Comparison of ENCODE assay signal across 11 mouse cellular contexts in genomic region chr15:27627794-27628193, GRCm38 (mm10). TPM values are rescaled to one million over a fixed set of nuclear protein-coding genes. Genes with fewer than 3 reads are reported as not detected.
DNase-seq lines count a peak whose midpoint lies in the region; ATAC-seq lines count a peak whose summit lies in the region.
"Had no signal": no experiment of that assay in that cellular context is flagged by ENCODE, and none has a peak within 500 bp of the region (broad histone marks: within the 10 kb centered on the region; RNA-seq: fewer than 3 reads in every experiment).

No protein-coding gene starts in this region.

- ATAC-seq in megakaryocyte progenitor cell, adult 5-6 weeks (replicated peaks; ENCODE audit: poor library complexity), result peak; percentile 15; the same call in 1 of the 2 replicates

- DNase-seq in lung, postnatal 25 days (ENCODE audit: low spot score), result peak; percentile 12
- no peak for DNase-seq in lung, adult 18-20 months
- peak; percentile 82 for DNase-seq in T-cell, adult 2 months (ENCODE audit: low spot score)
- peak; percentile 43 for DNase-seq in thymus, postnatal 4 days
- no peak for DNase-seq in cerebellum, postnatal 14 days
- DNase-seq in urinary bladder, postnatal 10 days (ENCODE audit: low spot score), result no peak
- no peak for DNase-seq in adrenal gland, adult 8-10 months
- DNase-seq: cerebellum, adult 11-12 months; embryo, embryonic 11 days; kidney, adult 8-10 months had no signal

RNA-seq across cellular contexts. Expression of gene Otulin, which starts 2.7 kb away (rescaled TPM):
- 71.6 and 72.0 TPM in 2 replicates for total RNA-seq in megakaryocyte progenitor cell, adult 5-6 weeks (2015)
- 35.4 and 42.0 TPM in 2 replicates for total RNA-seq in megakaryocyte progenitor cell, adult 5-6 weeks (2017)
- 10 to 100 TPM; 37.2 to 42.8 (median 40.0) TPM for total RNA-seq in adrenal gland, adult 8-10 months (2022)

RNA-seq across cellular contexts. Expression of gene Otulinl, which starts 53.6 kb away (rescaled TPM):
- total RNA-seq in megakaryocyte progenitor cell, adult 5-6 weeks (2015), result 69.7 and 87.3 TPM in 2 replicates
- 30.3 and 37.4 TPM in 2 replicates for total RNA-seq in megakaryocyte progenitor cell, adult 5-6 weeks (2017)
- total RNA-seq in adrenal gland, adult 8-10 months (2022), result 10 to 100 TPM in 1 of 4 experiments, 1 to 10 TPM in 3; 4.5 to 14.4 (median 7.6) TPM

Comparison
In these comparisons a context has a peak if more than half of its experiments do, and no peak if none do; other contexts are left out.
1. DNase-seq: peak in lung, postnatal 25 days (single experiment), T-cell, adult 2 months (single experiment) and thymus, postnatal 4 days (single experiment); none in lung, adult 18-20 months (0 of 2), cerebellum, postnatal 14 days (0 of 2), urinary bladder, postnatal 10 days (single experiment) and adrenal gland, adult 8-10 months (single experiment).